In the genomic region with DNA sequence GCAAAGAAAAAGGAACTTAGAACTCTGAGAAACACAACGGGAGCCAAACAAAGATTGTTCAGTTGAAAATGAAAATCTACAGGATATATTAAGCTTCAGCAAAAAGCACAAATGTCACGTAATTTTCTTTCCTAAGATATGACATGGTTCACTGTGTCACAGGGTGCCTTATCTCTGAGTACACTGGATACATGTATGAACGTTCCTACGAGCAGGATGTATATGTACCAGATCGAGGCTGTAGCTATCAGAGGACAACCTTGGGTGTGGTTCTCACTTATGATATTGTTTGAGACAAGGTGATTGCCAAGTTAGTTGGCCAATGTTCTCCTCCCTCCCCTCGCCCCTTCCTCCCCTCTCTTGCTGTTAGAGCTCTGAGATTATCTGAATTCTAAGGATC, we compare ENCODE assay signal across 20 mouse cellular contexts. TPM values are rescaled to one million over a fixed set of nuclear protein-coding genes. Genes with fewer than 3 reads are reported as not detected.
DNase-seq lines count a peak whose midpoint lies in the region; ATAC-seq and TF ChIP-seq lines count a peak whose summit lies in the region.
"Had no signal": no experiment of that assay in that cellular context is flagged by ENCODE, and none has a peak within 500 bp of the region (broad histone marks: within the 10 kb centered on the region; RNA-seq: fewer than 3 reads in every experiment).

No protein-coding gene starts in this region.

- WGBS in liver, embryonic 12.5 days (ENCODE audit: insufficient replicate concordance), result 29% methylated on average over 6 of the region's 6 CpGs
- WGBS in liver, postnatal 0 days (ENCODE audit: insufficient replicate concordance), result 59% methylated on average over 6 of the region's 6 CpGs
- WGBS in liver, embryonic 14.5 days (ENCODE audit: insufficient replicate concordance), result 25% methylated on average over 6 of the region's 6 CpGs

- H3K4me3 ChIP-seq in liver, embryonic 12.5 days, result no peak overlapping the region
- H3K4me3 ChIP-seq in liver, postnatal 0 days (ENCODE audit: low read depth, low read length), result no peak overlapping the region
- H3K4me3 ChIP-seq in liver, embryonic 14.5 days (ENCODE audit: insufficient read depth in 1 of 2, low read depth in 2 of 2, low read length in 2 of 2), result no peak overlapping the region
- H3K4me3 ChIP-seq: embryonic facial prominence, embryonic 12.5 days; forebrain, embryonic 15.5 days; heart, embryonic 13.5 days; hindbrain, embryonic 15.5 days had no signal

- no peak overlapping the region for H3K27ac ChIP-seq in liver, embryonic 12.5 days
- H3K27ac ChIP-seq in liver, postnatal 0 days (ENCODE audit: low read depth), result no peak overlapping the region
- no peak overlapping the region for H3K27ac ChIP-seq in liver, embryonic 14.5 days
- H3K27ac ChIP-seq: embryonic facial prominence, embryonic 12.5 days; forebrain, embryonic 15.5 days; heart, embryonic 13.5 days; hindbrain, embryonic 15.5 days had no signal

- no peak for TF ChIP-seq CTCF in liver, postnatal 0 days (IDR thresholded peaks at IDR 0.05; ENCODE audit: low read depth)
- no peak for TF ChIP-seq CTCF in liver, embryonic 14.5 days (IDR thresholded peaks at IDR 0.05; ENCODE audit: low read depth)

- H3K4me2 ChIP-seq in liver, embryonic 12.5 days, result no peak overlapping the region
- no peak overlapping the region for H3K4me2 ChIP-seq in liver, postnatal 0 days (ENCODE audit: low read depth, low read length)
- no peak overlapping the region for H3K4me2 ChIP-seq in liver, embryonic 14.5 days (ENCODE audit: low read depth)
- H3K4me2 ChIP-seq: embryonic facial prominence, embryonic 12.5 days; forebrain, embryonic 15.5 days; heart, embryonic 13.5 days; hindbrain, embryonic 15.5 days had no signal

- H3K9me3 ChIP-seq in liver, embryonic 12.5 days (replicated peaks), result no peaks in the 10 kb centered on the region
- H3K9me3 ChIP-seq in liver, postnatal 0 days (ENCODE audit: low read length), result no peaks in the 10 kb centered on the region
- no peaks in the 10 kb centered on the region for H3K9me3 ChIP-seq in liver, embryonic 14.5 days (ENCODE audit: control insufficient read depth, low read length)
- H3K9me3 ChIP-seq: embryonic facial prominence, embryonic 12.5 days; forebrain, embryonic 15.5 days; heart, embryonic 13.5 days; hindbrain, embryonic 15.5 days had no signal

- peak; percentile 86 for ATAC-seq in liver, embryonic 12.5 days
- no peak; the same call in 1 of the 2 replicates for ATAC-seq in liver, postnatal 0 days
- ATAC-seq in liver, embryonic 14.5 days (ENCODE audit: insufficient read depth), result peak; percentile 86
- peak; percentile 91 for ATAC-seq in megakaryocyte-erythroid progenitor cell, adult 5-6 weeks (replicated peaks; ENCODE audit: low FRiP score, low TSS enrichment, poor library complexity, severe bottlenecking)
- ATAC-seq in inflammation-experienced regulatory T-cells, adult 6 months, result no peak
- ATAC-seq: forebrain, embryonic 15.5 days had no signal

- H3K27me3 ChIP-seq in liver, embryonic 12.5 days (replicated peaks), result no peaks in the 10 kb centered on the region
- H3K27me3 ChIP-seq in liver, postnatal 0 days (ENCODE audit: insufficient read depth, low read length), result no peaks in the 10 kb centered on the region
- H3K27me3 ChIP-seq in liver, embryonic 14.5 days (ENCODE audit: control insufficient read depth, insufficient read depth, low read length), result no peaks in the 10 kb centered on the region
- H3K27me3 ChIP-seq: CH12.LX; embryonic facial prominence, embryonic 12.5 days; forebrain, embryonic 15.5 days; heart, embryonic 13.5 days; hindbrain, embryonic 15.5 days had no signal

- no peak overlapping the region for H3K9ac ChIP-seq in liver, embryonic 12.5 days
- H3K9ac ChIP-seq in liver, postnatal 0 days (replicated peaks), result no peak overlapping the region
- no peak overlapping the region for H3K9ac ChIP-seq in liver, embryonic 14.5 days (replicated peaks)
- H3K9ac ChIP-seq: embryonic facial prominence, embryonic 12.5 days; forebrain, embryonic 15.5 days; heart, embryonic 13.5 days; hindbrain, embryonic 15.5 days had no signal

- DNase-seq in liver, postnatal 0 days, result no peak
- DNase-seq in liver, embryonic 14.5 days (ENCODE audit: low read depth in 3 of 3, low spot score in 3 of 3), result peak; percentile 7 to 19 (median 15)
- no peak for DNase-seq in heart, postnatal 4 days
- DNase-seq in testis, postnatal 14 days (ENCODE audit: low spot score), result no peak
- DNase-seq: adrenal gland, adult 8-10 months; adrenal gland, postnatal 36 days; cerebellum, adult 11-12 months; cerebellum, adult 9-10 months; cerebellum, postnatal 25 days; gastrocnemius, postnatal 36 days; heart, adult 11 months; heart, postnatal 36 days had no signal

- peaks cover 13% of the 10 kb centered on the region for H3K4me1 ChIP-seq in liver, embryonic 12.5 days
- 0 out of 2 replicates have a peak, but pooled peaks cover 2% of the 10 kb centered on the region for H3K4me1 ChIP-seq in liver, postnatal 0 days (ENCODE audit: insufficient read depth)
- H3K4me1 ChIP-seq in liver, embryonic 14.5 days (replicated peaks; ENCODE audit: control insufficient read depth in 2 of 2, insufficient read depth in 2 of 2, low read length in 1 of 2), result peaks cover 0 to 5% of the 10 kb centered on the region in 2 experiments; a peak in 1 of 4 replicates
- H3K4me1 ChIP-seq: embryonic facial prominence, embryonic 12.5 days had no signal

- no peaks in the 10 kb centered on the region for H3K36me3 ChIP-seq in liver, embryonic 12.5 days
- H3K36me3 ChIP-seq in liver, postnatal 0 days (replicated peaks; ENCODE audit: insufficient read depth, low read length), result peaks cover 10% of the 10 kb centered on the region; the same call in 1 of the 2 replicates
- H3K36me3 ChIP-seq in liver, embryonic 14.5 days (replicated peaks; ENCODE audit: control insufficient read depth, insufficient read depth, low read depth), result no peaks in the 10 kb centered on the region
- H3K36me3 ChIP-seq: embryonic facial prominence, embryonic 12.5 days; forebrain, embryonic 15.5 days; hindbrain, embryonic 15.5 days had no signal

- TF ChIP-seq EP300 in liver, postnatal 0 days (IDR thresholded peaks at IDR 0.05; ENCODE audit: low read depth), result no peak
- TF ChIP-seq EP300 in liver, embryonic 14.5 days (IDR thresholded peaks at IDR 0.05; ENCODE audit: low read depth), result 0 out of 2 replicates have a peak, but pooled peaks have one; percentile 55

RNA-seq across cellular contexts. Expression of a gene that starts 55.3 kb away (rescaled TPM):
- 22.2 TPM in 2 replicates for polyA plus RNA-seq in liver, embryonic 12.5 days (2016; fragmentation: Nextera tagmentation; extraction: Ambion mirVana)
- polyA plus RNA-seq in liver, postnatal 0 days (2015; fragmentation: Nextera tagmentation; extraction: Ambion mirVana), result 19.3 and 22.2 TPM in 2 replicates
- polyA plus RNA-seq in liver, embryonic 14.5 days (2012; rRNA removed), result 3.8 and 5.5 TPM in 2 replicates
- 13.2 and 13.7 TPM in 2 replicates for polyA plus RNA-seq in liver, embryonic 14.5 days (2014; fragmentation: Nextera tagmentation; extraction: Ambion mirVana)
- 12.7 and 16.4 TPM in 2 replicates for total RNA-seq in megakaryocyte-erythroid progenitor cell, adult 5-6 weeks (2014; fragmentation: Nextera tagmentation)
- 20.2 and 25.7 TPM in 2 replicates for total RNA-seq in megakaryocyte-erythroid progenitor cell, adult 5-6 weeks (2017)
- 10 to 100 TPM; 50.3 to 52.8 TPM for total RNA-seq in heart, postnatal 4 days (2021)
- 10 to 100 TPM; 64.9 to 79.7 (median 77.6) TPM for polyA plus RNA-seq in inflammation-experienced regulatory T-cells, adult 6 months (2017; shearing (Covaris generic))

Comparison
In these comparisons a context has a peak if more than half of its experiments do, and no peak if none do; other contexts are left out.
1. ATAC-seq: peak in liver, embryonic 12.5 days (single experiment), liver, embryonic 14.5 days (single experiment) and megakaryocyte-erythroid progenitor cell, adult 5-6 weeks (single experiment); none in liver, postnatal 0 days (single experiment) and inflammation-experienced regulatory T-cells, adult 6 months (single experiment).
2. DNase-seq: peak in liver, embryonic 14.5 days (3 of 3); none in liver, postnatal 0 days (single experiment), heart, postnatal 4 days (single experiment) and testis, postnatal 14 days (single experiment).